Mouse (Mus musculus) liver, embryonic 11.5 days (tissue): ENCODE data around the gene Acox3. TPM values are rescaled to one million over a fixed set of nuclear protein-coding genes. Genes with fewer than 3 reads are reported as not detected.

Source experiments
- ATAC-seq: fragments of 200-750 bp; cut with Nextera tagmentation; replicated peaks from 2 replicates; pipeline ENCODE4 v1.8.0; 2017; ENCODE audit warnings: moderate number of reproducible peaks, mild to moderate bottlenecking, moderate TSS enrichment, moderate library complexity; ENCODE audit not compliant: low FRiP score
- DNase-seq: peaks from one replicate; pipeline ENCODE4 v3.0.0-alpha.2; 2017; ENCODE audit warnings: low spot score
- H3K27ac ChIP-seq: fragments of 300-500 bp; sonication (generic); 2 replicates; pipeline ENCODE4 v1.5.1; 2014; ENCODE audit warnings: mild to moderate bottlenecking, low read depth, low read length, control low read depth
- H3K27me3 ChIP-seq: fragments of 300-500 bp; sonication (generic); replicated peaks from 2 replicates; pipeline ENCODE4 v1.6.1; 2014; ENCODE audit warnings: low read length, mixed read lengths; ENCODE audit not compliant: control insufficient read depth, insufficient read depth
- H3K36me3 ChIP-seq: fragments of 300-500 bp; sonication (generic); 2 replicates; pipeline ENCODE4 v1.6.1; 2014; ENCODE audit warnings: mild to moderate bottlenecking, low read length, moderate library complexity, mixed read lengths; ENCODE audit not compliant: control insufficient read depth, insufficient read depth
- H3K4me1 ChIP-seq: fragments of 300-500 bp; sonication (generic); replicated peaks from 2 replicates; pipeline ENCODE4 v1.6.1; 2014; ENCODE audit warnings: low read length, mixed read lengths; ENCODE audit not compliant: control insufficient read depth, insufficient read depth
- H3K4me2 ChIP-seq: fragments of 300-500 bp; sonication (generic); 2 replicates; pipeline ENCODE4 v1.6.1; 2014; ENCODE audit warnings: mild to moderate bottlenecking, control low read depth, moderate library complexity
- H3K4me3 ChIP-seq: fragments of 300-500 bp; sonication (generic); 2 replicates; pipeline ENCODE4 v1.5.1; 2014; ENCODE audit warnings: low read depth, low read length, control low read depth
- H3K9ac ChIP-seq: fragments of 300-500 bp; sonication (generic); 2 replicates; pipeline ENCODE4 v1.6.1; 2014; ENCODE audit warnings: low read depth, low read length, control low read depth
- H3K9me3 ChIP-seq: fragments of 300-500 bp; sonication (generic); 2 replicates; pipeline ENCODE4 v1.6.1; 2016; ENCODE audit warnings: low read length, inconsistent platforms, mixed read lengths; ENCODE audit not compliant: control insufficient read depth
- WGBS: fragments of 180-500 bp; shearing (Covaris S2); extraction: QIAGEN DNeasy Blood & Tissue Kit; methylation state at CpG from one replicate; pipeline ENCODE4 v1.1.7; 2014; 5-methylcytosine and 5-hydroxymethylcytosine counted together
- polyA plus RNA-seq: library from polyadenylated mRNA; unstranded; fragments of >200 nt; fragmentation: Nextera tagmentation; extraction: Ambion mirVana; gene quantifications from 2 replicates; pipeline ENCODE4 v1.2.1, GENCODE M21; 2014

Acox3 gene
- polyA plus RNA-seq = 6.5 and 6.7 TPM in 2 replicates

- peak within 1 kb of the TSS; percentile 67 for H3K4me3 ChIP-seq
- ATAC-seq (peak; percentile 89), DNase-seq (peak; percentile 95)
- 0 out of 2 replicates have a peak, but pooled peaks cover 4% of the 10 kb centered on the region for H3K4me1 ChIP-seq
- no peaks in the 10 kb centered on the region for H3K36me3 ChIP-seq
- no peak within 1 kb of the TSS for H3K27ac ChIP-seq
- no peaks in the 10 kb centered on the region for H3K9me3 ChIP-seq
- no peaks in the 10 kb centered on the region for H3K27me3 ChIP-seq
- H3K9ac ChIP-seq = peak within 1 kb of the TSS; percentile 58
- WGBS = under 1% methylated on average over 35 of the region's 35 CpGs
- H3K4me2 ChIP-seq = peak within 1 kb of the TSS; percentile 79
These were observed at the start of gene Acox3 for GRCm38 (mm10) chr5:35582445-35583220. Acox3 (plus strand) TSS chr5:35583040.

GRCm38 (mm10) chr5:35536271-35536670 is 46.6 kb upstream of the Acox3 start:
- Histone ChIP-seq H3K27ac (no peak overlapping the region), H3K36me3 (no peaks in the 10 kb centered on the region), H3K4me2 (no peak overlapping the region), H3K9ac (no peak overlapping the region), H3K9me3 (no peaks in the 10 kb centered on the region), H3K4me3 (no peak overlapping the region), H3K4me1 (no peaks in the 10 kb centered on the region; the same call in 1 of the 2 replicates), H3K27me3 (no peaks in the 10 kb centered on the region)
- no peak for DNase-seq
- 60% methylated on average over 3 of the region's 3 CpGs for WGBS
- no peak for ATAC-seq

GRCm38 (mm10) chr5:35537474-35537873 is 45.4 kb upstream of the Acox3 start:
- Histone ChIP-seq H3K27ac (no peak overlapping the region), H3K4me3 (no peak overlapping the region), H3K27me3 (no peaks in the 10 kb centered on the region), H3K4me2 (no peak overlapping the region), H3K9me3 (no peaks in the 10 kb centered on the region), H3K36me3 (no peaks in the 10 kb centered on the region), H3K4me1 (no peaks in the 10 kb centered on the region; the same call in 1 of the 2 replicates), H3K9ac (no peak overlapping the region)
- WGBS = 72% methylated on average over 1 of the region's 1 CpGs
- DNase-seq (no peak), ATAC-seq (no peak)

GRCm38 (mm10) chr5:35538022-35538421 is 44.8 kb upstream of the Acox3 start:
- 76% methylated on average over 3 of the region's 3 CpGs for WGBS
- Histone ChIP-seq H3K27ac (no peak overlapping the region), H3K4me2 (no peak overlapping the region), H3K4me1 (no peaks in the 10 kb centered on the region; the same call in 1 of the 2 replicates), H3K9me3 (no peaks in the 10 kb centered on the region), H3K9ac (no peak overlapping the region), H3K27me3 (no peaks in the 10 kb centered on the region), H3K36me3 (no peaks in the 10 kb centered on the region), H3K4me3 (no peak overlapping the region)
- no peak for ATAC-seq
- DNase-seq = no peak

GRCm38 (mm10) chr5:35539576-35539975 is 43.3 kb upstream of the Acox3 start:
- Histone ChIP-seq H3K4me2 (no peak overlapping the region), H3K4me3 (no peak overlapping the region), H3K4me1 (no peaks in the 10 kb centered on the region; the same call in 1 of the 2 replicates), H3K9ac (no peak overlapping the region), H3K27me3 (no peaks in the 10 kb centered on the region), H3K9me3 (no peaks in the 10 kb centered on the region), H3K27ac (no peak overlapping the region), H3K36me3 (no peaks in the 10 kb centered on the region)
- 61% methylated on average over 4 of the region's 4 CpGs for WGBS
- DNase-seq (no peak), ATAC-seq (no peak)

GRCm38 (mm10) chr5:35540555-35540954 is 42.3 kb upstream of the Acox3 start:
- no peak for ATAC-seq

GRCm38 (mm10) chr5:35541059-35541790 is 41.6 kb upstream of the Acox3 start:
- Histone ChIP-seq H3K27me3 (no peaks in the 10 kb centered on the region), H3K4me1 (no peaks in the 10 kb centered on the region; the same call in 1 of the 2 replicates), H3K4me3 (no peak overlapping the region), H3K9ac (no peak overlapping the region), H3K27ac (no peak overlapping the region), H3K9me3 (no peaks in the 10 kb centered on the region), H3K4me2 (no peak overlapping the region), H3K36me3 (no peaks in the 10 kb centered on the region)
- ATAC-seq = no peak
- DNase-seq = no peak
- 65% methylated on average over 4 of the region's 4 CpGs for WGBS

More at GRCm38 (mm10) chr5:35540555-35540954, 42.3 kb upstream of the Acox3 start:
- H3K27ac ChIP-seq = no peak overlapping the region
- H3K36me3 ChIP-seq = no peaks in the 10 kb centered on the region
- no peak overlapping the region for H3K4me2 ChIP-seq
- no peaks in the 10 kb centered on the region; the same call in 1 of the 2 replicates for H3K4me1 ChIP-seq
- H3K9me3 ChIP-seq = no peaks in the 10 kb centered on the region
- H3K9ac ChIP-seq = no peak overlapping the region
- DNase-seq = no peak
- H3K4me3 ChIP-seq = no peak overlapping the region
- no peaks in the 10 kb centered on the region for H3K27me3 ChIP-seq
- 45% methylated on average over 5 of the region's 5 CpGs for WGBS

- no peaks in the 10 kb centered on the region for H3K36me3 ChIP-seq
- no peak overlapping the region for H3K4me3 ChIP-seq
- no peaks in the 10 kb centered on the region for H3K27me3 ChIP-seq
- H3K9me3 ChIP-seq = no peaks in the 10 kb centered on the region
- no peaks in the 10 kb centered on the region for H3K4me1 ChIP-seq
- no peak overlapping the region for H3K9ac ChIP-seq
- H3K27ac ChIP-seq = no peak overlapping the region
- DNase-seq (no peak), ATAC-seq (no peak)
- no peak overlapping the region for H3K4me2 ChIP-seq
These were observed 36.7 kb upstream of the Acox3 start for GRCm38 (mm10) chr5:35546127-35546526.
